Comparison of ENCODE assay signal across 46 mouse cellular contexts in genomic region chr16:65526695-65527094, GRCm38 (mm10). TPM values are rescaled to one million over a fixed set of nuclear protein-coding genes. Genes with fewer than 3 reads are reported as not detected.
"Had no signal": no experiment of that assay in that cellular context is flagged by ENCODE, and none has a peak within 500 bp of the region (broad histone marks: within the 10 kb centered on the region; RNA-seq: fewer than 3 reads in every experiment).

No protein-coding gene starts in this region.

- H3K4me2 ChIP-seq: limb, embryonic 12.5 days; limb, embryonic 13.5 days; limb, embryonic 15.5 days; liver, embryonic 11.5 days; liver, embryonic 12.5 days; liver, embryonic 13.5 days; liver, embryonic 15.5 days; lung, embryonic 14.5 days; lung, embryonic 15.5 days; midbrain, embryonic 11.5 days; midbrain, embryonic 12.5 days; midbrain, embryonic 13.5 days; midbrain, embryonic 15.5 days; neural tube, embryonic 12.5 days had no signal

- H3K9me3 ChIP-seq: limb, embryonic 10.5 days; limb, embryonic 12.5 days; limb, embryonic 13.5 days; limb, embryonic 15.5 days; liver, embryonic 12.5 days; liver, embryonic 13.5 days; liver, embryonic 15.5 days; lung, embryonic 15.5 days; megakaryocyte, embryonic 14.5 days; midbrain, embryonic 10.5 days; midbrain, embryonic 12.5 days; midbrain, embryonic 13.5 days; midbrain, embryonic 15.5 days; neural tube, embryonic 12.5 days had no signal

- H3K4me3 ChIP-seq: limb, embryonic 10.5 days; limb, embryonic 12.5 days; limb, embryonic 13.5 days; limb, embryonic 15.5 days; liver, embryonic 12.5 days; liver, embryonic 13.5 days; liver, embryonic 15.5 days; lung, embryonic 15.5 days; megakaryocyte, embryonic 14.5 days; midbrain, embryonic 10.5 days; midbrain, embryonic 12.5 days; midbrain, embryonic 13.5 days; midbrain, embryonic 15.5 days; myocyte; neural tube, embryonic 12.5 days had no signal

- H3K27ac ChIP-seq: limb, embryonic 10.5 days; limb, embryonic 12.5 days; limb, embryonic 13.5 days; limb, embryonic 15.5 days; liver, embryonic 12.5 days; liver, embryonic 13.5 days; liver, embryonic 14.5 days; liver, embryonic 15.5 days; lung, embryonic 15.5 days; macrophage; midbrain, embryonic 10.5 days; midbrain, embryonic 12.5 days; midbrain, embryonic 13.5 days; midbrain, embryonic 15.5 days; neural tube, embryonic 12.5 days had no signal

- DNase-seq: left cerebral cortex, postnatal 4 days; liver; liver, embryonic 13.5 days; liver, postnatal 0 days; lung, adult 18-20 months; lung, adult 2 months; lung, embryonic 14.5 days; lung, postnatal 10 days; lung, postnatal 14 days; lung, postnatal 36 days; lung, postnatal 4 days; midbrain, embryonic 14.5 days had no signal

- H3K27me3 ChIP-seq: limb, embryonic 12.5 days; limb, embryonic 13.5 days; limb, embryonic 15.5 days; liver, embryonic 12.5 days; liver, embryonic 13.5 days; liver, embryonic 15.5 days; lung, embryonic 15.5 days; megakaryocyte, embryonic 14.5 days; midbrain, embryonic 12.5 days; midbrain, embryonic 13.5 days; midbrain, embryonic 15.5 days; neural tube, embryonic 12.5 days had no signal

- ATAC-seq: liver, embryonic 12.5 days; liver, postnatal 0 days; lung, postnatal 0 days; midbrain, embryonic 13.5 days; midbrain, embryonic 15.5 days; midbrain, embryonic 16.5 days had no signal

- H3K9ac ChIP-seq: limb, embryonic 12.5 days; limb, embryonic 13.5 days; limb, embryonic 15.5 days; liver, embryonic 12.5 days; liver, embryonic 13.5 days; liver, embryonic 14.5 days; liver, embryonic 15.5 days; liver, postnatal 0 days; lung, embryonic 14.5 days; lung, embryonic 15.5 days; midbrain, embryonic 12.5 days; midbrain, embryonic 13.5 days; midbrain, embryonic 15.5 days; neural tube, embryonic 12.5 days had no signal

- H3K36me3 ChIP-seq: limb, embryonic 10.5 days; limb, embryonic 12.5 days; limb, embryonic 13.5 days; limb, embryonic 15.5 days; liver, embryonic 12.5 days; liver, embryonic 13.5 days; liver, embryonic 15.5 days; lung, embryonic 15.5 days; midbrain, embryonic 10.5 days; midbrain, embryonic 12.5 days; midbrain, embryonic 13.5 days; midbrain, embryonic 15.5 days; neural tube, embryonic 12.5 days had no signal

- H3K4me1 ChIP-seq: limb, embryonic 10.5 days; limb, embryonic 12.5 days; limb, embryonic 15.5 days; liver, embryonic 12.5 days; liver, embryonic 13.5 days; liver, embryonic 15.5 days; lung, embryonic 15.5 days; megakaryocyte, embryonic 14.5 days; midbrain, embryonic 13.5 days; midbrain, embryonic 15.5 days; neural tube, embryonic 12.5 days had no signal

RNA-seq across cellular contexts. Expression of gene Pou1f1, which starts 6.4 kb away (rescaled TPM):
- total RNA-seq: left cerebral cortex, postnatal 10 days; left cerebral cortex, postnatal 14 days; left cerebral cortex, postnatal 25 days; left cerebral cortex, postnatal 36 days; left cerebral cortex, postnatal 4 days; liver, adult 2 months; megakaryocyte progenitor cell, adult 5-6 weeks; megakaryocyte, adult 5-6 weeks; megakaryocyte-erythroid progenitor cell, adult 5-6 weeks; midbrain, postnatal 0 days; monocyte, adult 5-6 weeks had no signal
- polyA plus RNA-seq: limb, embryonic 10.5 days; limb, embryonic 11.5 days; limb, embryonic 12.5 days; liver, adult 2 months; liver, embryonic 11.5 days; liver, embryonic 12.5 days; liver, embryonic 13.5 days; liver, embryonic 14.5 days; liver, embryonic 15.5 days; liver, embryonic 16.5 days; liver, postnatal 0 days; lung, adult 2 months; lung, embryonic 14.5 days; lung, embryonic 15.5 days; lung, embryonic 16.5 days; lung, postnatal 0 days; macrophage; midbrain, embryonic 10.5 days; midbrain, embryonic 11.5 days; midbrain, embryonic 12.5 days; midbrain, embryonic 13.5 days; midbrain, embryonic 14.5 days; midbrain, embryonic 16.5 days; midbrain, postnatal 0 days; myocyte; neural tube, embryonic 11.5 days; neural tube, embryonic 12.5 days had no signal
